23 mouse cellular contexts compared by ENCODE assay signal in the genomic region with DNA sequence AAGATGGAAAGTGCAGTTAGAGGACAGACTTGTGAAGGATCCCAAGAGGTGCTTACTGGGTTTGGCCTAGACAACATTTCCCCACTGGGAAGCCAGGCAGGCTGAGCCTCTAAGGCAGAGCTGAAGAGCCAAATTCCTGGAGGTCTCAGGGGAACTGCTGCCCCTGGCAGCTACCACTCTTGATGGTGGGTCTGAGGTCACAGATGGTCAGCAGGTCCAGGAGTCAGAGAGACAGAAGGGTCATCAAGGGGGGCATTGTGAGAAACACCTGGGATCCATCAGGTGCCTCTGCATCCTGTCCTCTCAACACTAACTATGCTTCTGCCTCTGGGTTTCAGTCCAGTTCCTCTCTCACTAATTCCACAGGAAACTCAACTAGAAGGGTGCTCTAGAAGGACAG.
"Had no signal": no experiment of that assay in that cellular context is flagged by ENCODE, and none has a peak within 500 bp of the region (broad histone marks: within the 10 kb centered on the region; RNA-seq: fewer than 3 reads in every experiment).

No protein-coding gene starts in this region.

- H3K9me3 ChIP-seq: heart, embryonic 10.5 days; heart, embryonic 12.5 days; hindbrain, embryonic 13.5 days; hindbrain, embryonic 15.5 days; kidney, embryonic 15.5 days; limb, embryonic 12.5 days had no signal

- ATAC-seq: hindbrain, postnatal 0 days; intestine, embryonic 16.5 days had no signal

- H3K36me3 ChIP-seq: heart, embryonic 10.5 days; heart, embryonic 12.5 days; hindbrain, embryonic 13.5 days; hindbrain, embryonic 15.5 days; kidney, embryonic 15.5 days; limb, embryonic 12.5 days had no signal

- H3K9ac ChIP-seq: heart, embryonic 12.5 days; hindbrain, embryonic 13.5 days; hindbrain, embryonic 15.5 days; kidney, embryonic 15.5 days; limb, embryonic 12.5 days had no signal

- H3K4me1 ChIP-seq: heart, embryonic 10.5 days; heart, embryonic 12.5 days; hindbrain, embryonic 13.5 days; hindbrain, embryonic 15.5 days; kidney, embryonic 15.5 days; limb, embryonic 12.5 days had no signal

- DNase-seq: gastrocnemius, postnatal 14 days; gastrocnemius, postnatal 36 days; heart, adult 18-20 months; heart, postnatal 10 days; kidney, adult 11 months; kidney, adult 2 months; kidney, adult 9 months; kidney, postnatal 14 days; kidney, postnatal 36 days; layer of hippocampus, adult 9-11 months; layer of hippocampus, postnatal 36 days; left cerebral cortex, postnatal 4 days; liver had no signal

- H3K27ac ChIP-seq: heart, embryonic 10.5 days; hindbrain, embryonic 13.5 days; hindbrain, embryonic 15.5 days; hindbrain, postnatal 0 days; kidney, embryonic 15.5 days; kidney, postnatal 0 days; limb, embryonic 12.5 days had no signal

- H3K27me3 ChIP-seq: heart, embryonic 12.5 days; hindbrain, embryonic 13.5 days; hindbrain, embryonic 15.5 days; kidney, embryonic 15.5 days; limb, embryonic 12.5 days had no signal

- H3K4me2 ChIP-seq: heart, embryonic 12.5 days; hindbrain, embryonic 13.5 days; hindbrain, embryonic 15.5 days; kidney, embryonic 15.5 days; limb, embryonic 12.5 days; liver, embryonic 11.5 days had no signal

- H3K4me3 ChIP-seq: heart, embryonic 10.5 days; heart, embryonic 12.5 days; hindbrain, embryonic 13.5 days; hindbrain, embryonic 15.5 days; kidney, embryonic 15.5 days; limb, embryonic 12.5 days had no signal
